Mouse (Mus musculus): ENCODE measurements around the gene Cenpb. TPM values are rescaled to one million over a fixed set of nuclear protein-coding genes. Genes with fewer than 3 reads are reported as not detected.
A peak's percentile ranks its signal among the peaks of the same experiment; 100 is the strongest.

The Cenpb gene
- polyA plus RNA-seq, 1 experiment from 2014 or later, result 12.8 TPM

DNA sequence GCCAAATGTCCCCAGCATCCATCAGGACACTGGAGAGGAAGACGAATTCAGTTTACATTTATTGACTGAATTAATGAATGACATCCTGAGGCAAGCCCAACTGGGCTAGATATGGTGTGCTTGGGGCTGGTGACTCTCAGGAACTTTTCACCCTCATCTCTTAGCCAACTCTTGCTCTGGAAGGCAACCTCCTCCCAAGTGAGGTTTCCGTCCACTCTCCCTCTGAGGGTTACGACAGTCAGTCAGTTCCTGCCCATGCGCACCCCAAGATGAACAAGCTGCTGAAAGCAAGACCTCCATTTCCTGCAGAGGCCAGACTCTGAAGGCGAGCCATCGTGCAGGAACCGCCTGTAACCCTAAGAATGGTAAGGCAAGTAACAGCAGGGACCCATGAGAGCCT lies 22.9 kb downstream of the Cenpb start:
- H3K9me3 ChIP-seq, result no peaks in the 10 kb centered on the region
- DNase-seq (ENCODE audit: low spot score), result no peak
- H3K27me3 ChIP-seq (ENCODE audit: insufficient read depth, poor library complexity, severe bottlenecking), result no peaks in the 10 kb centered on the region
- H3K27ac ChIP-seq, result no peak overlapping the region
- 94% methylated on average over 7 of the region's 7 CpGs for WGBS
- H3K4me3 ChIP-seq, result no peak overlapping the region
- H3K36me3 ChIP-seq, result peaks cover 43% of the 10 kb centered on the region
- peaks cover 52% of the 10 kb centered on the region for H3K4me1 ChIP-seq (replicated peaks)

DNA sequence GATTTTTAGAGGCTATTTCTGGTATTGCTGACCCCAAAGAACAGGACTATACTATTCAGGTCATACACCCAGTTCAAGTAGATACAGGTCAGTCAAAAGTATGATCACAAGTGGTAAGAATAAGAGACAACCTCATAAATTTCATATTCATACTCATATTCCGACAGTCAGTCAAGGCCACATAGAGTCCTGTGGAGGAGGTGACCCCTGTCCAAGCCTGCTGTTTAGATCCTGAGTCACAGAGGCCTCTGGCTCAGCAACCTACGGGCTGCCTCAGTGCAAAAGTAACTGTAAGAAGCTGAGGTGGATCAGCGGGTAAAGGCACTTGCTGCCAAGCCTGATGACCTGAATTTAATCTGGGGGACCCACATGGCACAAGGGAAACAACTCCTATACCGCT lies 25.8 kb downstream of the Cenpb start:
- Histone ChIP-seq H3K4me1 (replicated peaks) (peaks cover 36% of the 10 kb centered on the region), H3K27ac (no peak overlapping the region), H3K36me3 (peaks cover 72% of the 10 kb centered on the region), H3K9me3 (no peaks in the 10 kb centered on the region), H3K4me3 (no peak overlapping the region), H3K27me3 (ENCODE audit: insufficient read depth, poor library complexity, severe bottlenecking) (no peaks in the 10 kb centered on the region)
- no peak for DNase-seq (ENCODE audit: low spot score)
- WGBS, result 92% methylated on average over 4 of the region's 4 CpGs

DNA sequence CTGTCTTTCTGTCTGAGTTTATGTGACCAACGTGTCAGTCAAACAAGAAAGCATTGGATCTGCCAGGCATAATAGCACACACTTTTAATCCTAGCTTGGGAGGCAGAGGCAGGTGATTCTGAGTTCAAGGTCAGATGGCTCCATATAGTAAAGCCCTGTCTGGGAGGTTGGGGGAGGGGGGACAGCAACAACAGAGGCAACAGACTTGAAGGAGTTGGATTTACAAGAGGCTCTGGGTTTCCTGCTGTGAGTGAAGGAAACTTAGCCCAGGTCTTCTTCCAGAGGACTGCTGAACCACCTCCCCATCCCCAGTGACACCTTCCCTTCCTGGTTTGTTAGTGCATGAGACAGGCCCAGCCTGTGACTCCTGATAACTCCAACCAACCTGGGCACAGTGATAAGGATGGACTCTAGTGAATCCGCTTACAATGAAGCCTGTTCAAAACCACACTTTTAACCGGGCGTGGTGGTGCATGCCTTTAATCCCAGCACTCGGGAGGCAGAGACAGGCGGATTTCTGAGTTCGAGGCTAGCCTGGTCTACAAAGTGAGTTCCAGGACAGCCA lies 27.6 kb downstream of the Cenpb start:
- Histone ChIP-seq H3K4me1 (replicated peaks) (peaks cover 26% of the 10 kb centered on the region), H3K9me3 (no peaks in the 10 kb centered on the region), H3K27ac (no peak overlapping the region), H3K4me3 (no peak overlapping the region), H3K36me3 (peaks cover 90% of the 10 kb centered on the region), H3K27me3 (ENCODE audit: insufficient read depth, poor library complexity, severe bottlenecking) (no peaks in the 10 kb centered on the region)
- 93% methylated on average over 7 of the region's 7 CpGs for WGBS
- DNase-seq (ENCODE audit: low spot score), result no peak

DNA sequence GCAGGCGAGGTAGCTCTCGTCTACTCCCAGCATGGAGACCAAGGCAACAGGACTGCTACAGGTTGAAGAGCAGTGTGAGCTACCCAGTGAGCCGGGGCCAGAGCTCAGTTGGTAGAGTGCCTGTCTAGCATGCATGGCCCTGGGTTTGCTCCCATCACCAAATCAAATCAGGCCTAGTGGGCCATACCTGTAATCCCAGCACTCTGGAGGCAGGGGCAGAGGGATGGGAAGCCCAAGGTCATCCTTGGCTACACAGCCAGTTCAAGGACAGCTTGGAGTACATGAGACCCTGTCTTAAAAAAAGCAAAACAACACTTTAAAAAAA lies 30.7 kb downstream of the Cenpb start:
- no peaks in the 10 kb centered on the region for H3K9me3 ChIP-seq
- no peak for DNase-seq (ENCODE audit: low spot score)
- no peaks in the 10 kb centered on the region for H3K27me3 ChIP-seq (ENCODE audit: insufficient read depth, poor library complexity, severe bottlenecking)
- H3K4me3 ChIP-seq, result no peak overlapping the region
- no peak overlapping the region for H3K27ac ChIP-seq
- H3K4me1 ChIP-seq (replicated peaks), result peaks cover 13% of the 10 kb centered on the region; the same call in 1 of the 2 replicates
- WGBS, result 95% methylated on average over 3 of the region's 3 CpGs
- peaks cover 100% of the 10 kb centered on the region for H3K36me3 ChIP-seq

DNA sequence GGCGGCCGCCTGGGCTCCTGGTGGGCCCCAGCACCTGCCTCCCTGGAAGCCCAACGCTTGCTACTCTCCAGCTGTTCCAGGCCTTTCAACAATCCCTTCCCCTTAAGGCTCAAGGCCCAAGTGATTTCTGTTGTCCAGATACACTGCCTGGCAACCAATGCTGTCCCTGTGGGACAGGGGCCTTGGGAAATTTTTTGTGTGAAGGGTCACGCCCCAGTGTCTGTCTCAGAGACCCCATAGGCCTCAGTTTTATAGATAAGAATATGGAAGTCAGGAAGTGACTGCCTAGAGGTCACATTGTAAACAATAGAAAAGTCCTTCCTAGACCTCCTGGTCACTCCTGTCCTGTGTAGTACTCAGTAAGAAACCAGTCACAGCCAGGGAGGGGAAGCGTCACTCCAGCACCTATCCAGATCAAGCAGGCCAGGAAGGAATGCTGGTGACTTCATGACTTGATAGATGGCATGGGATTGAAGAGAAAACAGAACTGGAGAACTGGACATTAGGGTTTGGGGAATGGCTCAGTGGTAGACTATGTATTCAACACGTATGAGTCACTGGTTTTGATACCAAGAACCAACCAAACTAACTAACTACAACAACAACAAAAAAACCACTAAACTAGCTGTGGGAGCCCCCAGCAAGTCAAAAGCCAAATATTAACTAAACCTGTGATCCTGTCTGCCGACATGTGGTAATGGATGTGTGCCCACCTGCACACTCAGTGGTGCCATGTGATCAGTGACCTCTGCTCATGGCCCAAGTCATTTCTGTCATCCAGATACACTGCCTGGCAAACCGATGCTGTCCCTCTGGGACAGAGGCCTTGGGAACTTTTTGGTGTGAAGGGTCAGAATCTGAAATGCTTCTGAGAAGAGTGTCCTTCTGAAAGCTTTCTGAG lies 31.3 kb downstream of the Cenpb start:
- 87% methylated on average over 8 of the region's 8 CpGs for WGBS
- no peak for DNase-seq (ENCODE audit: low spot score)
- no peaks in the 10 kb centered on the region for H3K9me3 ChIP-seq
- no peaks in the 10 kb centered on the region for H3K27me3 ChIP-seq (ENCODE audit: insufficient read depth, poor library complexity, severe bottlenecking)
- H3K4me1 ChIP-seq (replicated peaks), result peaks cover 13% of the 10 kb centered on the region; the same call in 1 of the 2 replicates
- no peak overlapping the region for H3K27ac ChIP-seq
- peaks cover 100% of the 10 kb centered on the region for H3K36me3 ChIP-seq
- no peak overlapping the region for H3K4me3 ChIP-seq

DNA sequence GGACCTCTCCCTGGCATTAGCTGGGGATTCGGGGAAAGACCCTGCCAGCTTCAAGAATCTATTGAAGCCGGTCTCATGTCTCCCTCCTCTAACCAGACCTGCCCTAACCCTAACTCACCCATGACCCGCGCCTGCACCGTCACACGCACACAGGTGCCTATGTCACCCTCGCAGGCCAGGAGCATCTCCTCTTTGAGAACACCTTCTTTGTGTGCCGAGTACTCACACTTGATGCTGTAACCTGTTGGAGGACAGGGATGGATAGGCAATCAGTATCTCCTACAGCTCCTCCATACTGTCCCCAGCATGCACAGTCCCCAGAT lies 32.9 kb downstream of the Cenpb start:
- peaks cover 93% of the 10 kb centered on the region for H3K36me3 ChIP-seq
- 93% methylated on average over 8 of the region's 8 CpGs for WGBS
- no peaks in the 10 kb centered on the region for H3K9me3 ChIP-seq

DNA sequence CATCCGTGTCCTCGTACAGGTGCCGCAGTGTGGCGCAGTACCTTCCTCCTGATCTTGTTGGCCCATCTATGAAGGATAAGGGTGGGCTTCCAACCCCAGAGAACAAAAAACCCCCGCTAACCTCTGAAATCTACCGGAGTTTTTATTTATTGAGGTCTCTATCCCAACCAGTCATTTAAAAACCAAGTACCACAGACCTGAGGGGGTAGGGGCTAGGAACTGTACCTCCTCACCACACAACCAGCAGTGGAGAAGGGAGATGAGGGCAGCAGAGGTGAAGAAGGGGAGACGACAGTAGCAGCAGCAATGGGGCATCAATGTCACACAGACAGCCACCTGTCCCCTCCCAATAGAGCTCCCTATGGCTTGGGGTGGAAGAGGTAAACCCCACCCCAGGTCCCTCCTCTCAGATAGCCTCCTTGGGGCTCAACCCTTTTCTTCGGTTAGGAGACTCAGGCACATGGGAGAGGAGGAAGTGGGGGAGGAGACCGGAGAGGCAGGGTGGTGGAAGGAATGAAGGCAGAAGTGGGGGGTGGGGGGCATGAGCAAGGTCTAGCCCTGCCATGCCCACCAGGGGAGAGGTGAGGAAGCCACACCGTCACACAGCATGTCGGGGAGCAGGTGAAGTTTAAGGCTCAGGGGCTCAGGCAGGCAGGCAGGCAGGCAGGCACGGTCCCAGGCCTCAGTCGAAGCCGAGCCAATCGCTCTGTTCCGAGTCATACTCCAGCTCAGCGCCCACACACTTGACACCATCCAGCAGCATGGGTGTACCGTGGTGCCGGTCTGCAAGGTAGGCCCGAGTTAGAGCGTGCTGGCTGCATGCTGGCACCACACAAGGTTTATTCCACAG lies 33.4 kb downstream of the Cenpb start:
- 92% methylated on average over 21 of the region's 21 CpGs for WGBS
- peaks cover 88% of the 10 kb centered on the region for H3K36me3 ChIP-seq
- peaks cover 19% of the 10 kb centered on the region for H3K4me1 ChIP-seq (replicated peaks)
- no peaks in the 10 kb centered on the region for H3K9me3 ChIP-seq
- no peak for DNase-seq (ENCODE audit: low spot score)
- no peaks in the 10 kb centered on the region for H3K27me3 ChIP-seq (ENCODE audit: insufficient read depth, poor library complexity, severe bottlenecking)
- H3K27ac ChIP-seq, result no peak overlapping the region
- no peak overlapping the region for H3K4me3 ChIP-seq

More for the DNA sequence above, 32.9 kb downstream of the Cenpb start:
- no peak for DNase-seq (ENCODE audit: low spot score)
- Histone ChIP-seq H3K4me1 (replicated peaks) (peaks cover 19% of the 10 kb centered on the region), H3K27me3 (ENCODE audit: insufficient read depth, poor library complexity, severe bottlenecking) (no peaks in the 10 kb centered on the region), H3K27ac (no peak overlapping the region), H3K4me3 (no peak overlapping the region)

DNA sequence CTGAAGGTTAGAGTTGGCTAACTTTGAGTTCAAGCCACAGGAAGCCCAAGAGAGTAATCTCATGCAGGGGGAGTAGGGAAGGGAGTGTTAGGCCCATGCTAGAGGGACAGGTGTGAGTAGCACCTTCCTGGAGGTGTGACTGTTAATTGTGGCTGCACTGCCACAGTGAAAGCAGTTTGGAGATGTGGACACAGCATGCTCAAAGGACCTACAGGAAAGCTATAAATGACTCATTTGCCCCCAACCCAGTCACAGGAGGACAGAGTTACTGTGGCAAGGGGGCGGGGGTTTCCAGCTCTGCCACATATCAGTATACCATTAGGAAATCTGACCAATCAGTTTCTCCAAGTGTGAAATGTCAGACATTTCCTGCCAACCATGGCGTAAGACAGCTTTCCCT lies 34.3 kb downstream of the Cenpb start:
- WGBS, result 92% methylated on average over 2 of the region's 2 CpGs
- H3K9me3 ChIP-seq, result no peaks in the 10 kb centered on the region
- peaks cover 27% of the 10 kb centered on the region for H3K4me1 ChIP-seq (replicated peaks)
- H3K36me3 ChIP-seq, result peaks cover 79% of the 10 kb centered on the region
- H3K4me3 ChIP-seq, result no peak overlapping the region
- no peak for DNase-seq (ENCODE audit: low spot score)
- no peak overlapping the region for H3K27ac ChIP-seq
- no peaks in the 10 kb centered on the region for H3K27me3 ChIP-seq (ENCODE audit: insufficient read depth, poor library complexity, severe bottlenecking)

DNA sequence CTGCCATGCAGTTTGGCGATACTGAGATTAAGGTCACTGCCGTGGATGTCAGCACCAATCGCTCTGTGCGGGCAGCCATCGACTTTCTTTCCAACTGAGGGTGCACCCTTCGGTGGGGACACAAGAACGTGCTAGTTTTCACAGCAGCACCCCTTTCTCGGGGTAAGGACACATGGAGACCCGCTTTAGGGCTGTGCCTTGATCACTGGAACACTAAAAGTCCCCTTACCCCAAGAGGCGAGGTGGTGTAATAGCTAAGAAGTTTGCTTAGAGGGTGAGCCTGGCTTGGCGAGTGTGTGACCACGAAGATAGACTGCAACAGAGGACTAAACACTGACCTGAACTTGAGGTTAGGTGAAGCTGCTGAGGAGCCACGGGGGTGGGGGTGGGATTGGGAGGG lies 34.7 kb downstream of the Cenpb start:
- peaks cover 75% of the 10 kb centered on the region for H3K36me3 ChIP-seq
- no peak overlapping the region for H3K4me3 ChIP-seq
- no peaks in the 10 kb centered on the region for H3K27me3 ChIP-seq (ENCODE audit: insufficient read depth, poor library complexity, severe bottlenecking)
- no peaks in the 10 kb centered on the region for H3K9me3 ChIP-seq
- H3K27ac ChIP-seq, result no peak overlapping the region
- no peak for DNase-seq (ENCODE audit: low spot score)
- WGBS, result 65% methylated on average over 13 of the region's 13 CpGs
- peaks cover 31% of the 10 kb centered on the region for H3K4me1 ChIP-seq (replicated peaks)

DNA sequence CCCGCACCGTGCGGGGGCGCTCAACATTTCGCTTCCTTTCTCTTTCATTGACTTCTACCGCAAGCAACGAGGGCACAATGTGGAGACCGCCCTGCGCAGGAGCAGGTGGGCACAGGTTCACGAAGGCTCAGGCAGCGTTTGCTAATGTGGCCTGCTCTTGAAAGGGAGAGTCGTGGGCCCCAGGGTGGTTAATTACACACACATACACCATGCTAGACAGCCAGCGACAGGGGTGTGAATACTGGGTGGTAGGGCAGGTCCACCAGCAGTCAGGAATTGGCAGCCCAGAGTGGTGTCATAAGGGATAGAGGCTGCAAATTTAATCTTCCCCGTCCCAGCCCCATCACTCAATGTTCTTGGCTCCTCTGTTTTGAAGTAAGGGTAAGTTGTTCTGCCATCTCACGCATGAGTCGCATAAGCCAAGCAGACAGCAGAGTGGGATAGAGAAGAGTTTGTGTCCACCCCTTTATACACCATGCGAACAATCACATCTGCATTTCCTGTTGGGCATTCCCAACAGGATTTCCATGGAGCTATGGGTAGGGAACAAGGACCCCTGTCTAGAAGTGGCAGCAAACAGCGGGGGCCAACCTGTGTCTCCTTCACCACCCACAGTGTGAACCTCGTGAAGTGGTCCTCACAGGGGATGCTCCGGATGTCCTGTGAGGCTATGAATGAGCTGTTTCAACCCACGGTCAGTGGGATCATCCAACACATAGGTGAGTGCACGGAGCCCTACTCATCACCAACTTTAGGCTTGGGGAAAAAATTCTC lies 36.7 kb downstream of the Cenpb start:
- H3K4me3 ChIP-seq, result peak overlapping the region; percentile 27
- H3K4me1 ChIP-seq (replicated peaks), result peaks cover 41% of the 10 kb centered on the region
- H3K27ac ChIP-seq, result no peak overlapping the region
- no peak for DNase-seq (ENCODE audit: low spot score)
- 64% methylated on average over 22 of the region's 22 CpGs for WGBS
- peaks cover 63% of the 10 kb centered on the region for H3K36me3 ChIP-seq
- H3K9me3 ChIP-seq, result no peaks in the 10 kb centered on the region
- no peaks in the 10 kb centered on the region for H3K27me3 ChIP-seq (ENCODE audit: insufficient read depth, poor library complexity, severe bottlenecking)

DNA sequence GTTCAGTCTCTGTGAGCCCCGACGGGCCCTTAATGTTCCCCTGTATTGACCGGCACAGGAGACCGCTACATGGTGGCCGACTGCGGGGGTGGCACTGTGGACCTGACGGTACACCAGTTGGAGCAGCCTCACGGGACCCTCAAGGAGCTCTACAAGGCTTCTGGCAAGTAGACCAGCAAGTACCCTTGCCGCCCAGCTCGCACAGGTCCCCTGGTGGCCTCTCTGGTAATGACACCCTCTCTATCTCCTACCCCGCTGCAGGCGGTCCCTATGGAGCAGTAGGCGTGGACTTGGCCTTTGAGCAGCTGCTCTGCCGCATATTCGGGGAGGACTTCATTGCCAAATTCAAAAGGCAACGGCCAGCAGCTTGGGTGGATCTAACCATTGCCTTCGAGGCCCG lies 37.3 kb downstream of the Cenpb start:
- H3K9me3 ChIP-seq, result no peaks in the 10 kb centered on the region
- DNase-seq (ENCODE audit: low spot score), result peak; percentile 78
- peaks cover 60% of the 10 kb centered on the region for H3K36me3 ChIP-seq
- no peaks in the 10 kb centered on the region for H3K27me3 ChIP-seq (ENCODE audit: insufficient read depth, poor library complexity, severe bottlenecking)
- H3K4me1 ChIP-seq (replicated peaks), result peaks cover 39% of the 10 kb centered on the region
- WGBS, result 34% methylated on average over 18 of the region's 18 CpGs
- peak overlapping the region; percentile 27 for H3K4me3 ChIP-seq
- H3K27ac ChIP-seq, result 0 out of 2 replicates have a peak overlapping the region, but pooled peaks have one; percentile 16

DNA sequence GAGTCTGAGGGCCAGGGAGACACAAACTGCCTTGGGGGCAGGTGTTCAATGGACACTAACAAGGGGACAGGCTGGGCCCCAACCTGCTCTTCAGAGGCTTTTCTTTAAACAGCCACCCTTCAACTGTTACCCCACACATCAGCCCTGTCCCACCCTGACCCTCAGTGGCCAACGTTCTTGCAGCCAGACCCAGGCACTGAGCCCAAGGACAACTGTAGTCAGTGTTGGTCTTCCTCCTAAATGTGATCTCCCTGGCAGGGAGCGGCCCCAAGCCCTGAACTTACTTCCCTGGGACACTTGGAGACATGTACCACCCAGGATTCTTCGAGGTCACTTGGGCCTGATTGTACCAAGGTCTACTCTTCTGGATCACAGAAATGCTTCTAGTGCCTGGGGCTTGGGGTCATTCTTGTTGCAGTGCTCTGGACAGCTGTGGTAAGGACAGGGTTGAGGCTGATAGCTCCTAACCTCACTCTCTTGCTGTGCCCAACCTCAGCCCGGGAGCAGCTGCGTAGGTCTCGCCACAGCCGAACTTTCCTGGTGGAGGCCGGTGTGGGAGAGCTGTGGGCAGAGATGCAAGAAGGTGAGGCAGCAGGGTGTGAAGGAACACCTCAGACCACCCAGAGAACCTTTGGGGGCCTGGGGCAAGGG lies 38.4 kb downstream of the Cenpb start:
- Histone ChIP-seq H3K4me3 (no peak overlapping the region), H3K9me3 (no peaks in the 10 kb centered on the region), H3K4me1 (replicated peaks) (peaks cover 39% of the 10 kb centered on the region), H3K27me3 (ENCODE audit: insufficient read depth, poor library complexity, severe bottlenecking) (no peaks in the 10 kb centered on the region), H3K27ac (no peak overlapping the region), H3K36me3 (peaks cover 50% of the 10 kb centered on the region)
- no peak for DNase-seq (ENCODE audit: low spot score)
- WGBS, result 90% methylated on average over 8 of the region's 8 CpGs

All from hindbrain, embryonic 10.5 days (tissue).